Mouse (Mus musculus): ENCODE measurements around the gene Ucp3.
A peak's percentile ranks its signal among the peaks of the same experiment; 100 is the strongest.
"Not testable (repeated sequence)": the region's sequence is repeated elsewhere in the genome, so short reads cannot be mapped to it uniquely, and the experiment has no call there.

Ucp3 gene

GRCm38 (mm10) chr7:100473846-100474454 lies 1.2 kb downstream of the Ucp3 start:
- no peak for DNase-seq (ENCODE audit: low read depth)

DNA sequence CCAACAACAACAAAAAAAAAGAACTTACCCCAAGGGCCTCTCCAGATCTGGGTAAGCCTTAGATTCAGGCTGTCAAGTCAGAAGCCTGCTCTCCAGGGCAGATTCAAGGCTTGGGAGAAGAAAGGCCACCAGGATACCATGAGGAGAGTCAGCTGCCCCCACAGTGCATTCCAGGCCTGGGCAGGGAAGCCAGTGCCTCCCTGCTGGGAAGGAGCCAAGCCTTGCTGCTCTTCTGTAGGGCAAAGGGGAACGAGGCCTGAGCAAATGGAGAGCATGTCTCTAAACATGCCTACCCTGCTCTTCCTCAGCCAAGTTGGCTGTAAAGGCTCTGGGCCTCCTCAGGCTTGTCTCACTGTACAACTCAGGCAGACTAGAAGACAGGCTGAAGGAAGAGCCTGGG lies 1.9 kb downstream of the Ucp3 start:
- peak; percentile 42 for DNase-seq (ENCODE audit: low read depth)

GRCm38 (mm10) chr7:100479100-100479822 lies 6.5 kb downstream of the Ucp3 start:
- no peak for DNase-seq (ENCODE audit: low read depth)

GRCm38 (mm10) chr7:100479823-100480164 lies 7.0 kb downstream of the Ucp3 start:
- no peak for DNase-seq (ENCODE audit: low read depth)

DNA sequence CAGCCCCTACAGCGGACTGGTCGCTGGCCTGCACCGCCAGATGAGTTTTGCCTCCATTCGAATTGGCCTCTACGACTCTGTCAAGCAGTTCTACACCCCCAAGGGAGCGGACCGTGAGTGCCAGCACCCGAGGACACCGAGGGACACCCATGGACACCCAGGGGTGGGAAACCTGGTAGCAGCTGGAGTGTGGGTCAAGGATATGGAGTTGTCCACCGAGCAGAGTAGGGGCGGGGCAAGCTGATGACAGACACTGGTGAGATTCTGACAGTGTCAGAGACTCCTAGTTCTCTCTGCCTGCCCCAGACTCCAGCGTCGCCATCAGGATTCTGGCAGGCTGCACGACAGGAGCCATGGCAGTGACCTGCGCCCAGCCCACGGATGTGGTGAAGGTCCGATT lies 7.4 kb downstream of the Ucp3 start:
- DNase-seq (ENCODE audit: low read depth): no peak

DNA sequence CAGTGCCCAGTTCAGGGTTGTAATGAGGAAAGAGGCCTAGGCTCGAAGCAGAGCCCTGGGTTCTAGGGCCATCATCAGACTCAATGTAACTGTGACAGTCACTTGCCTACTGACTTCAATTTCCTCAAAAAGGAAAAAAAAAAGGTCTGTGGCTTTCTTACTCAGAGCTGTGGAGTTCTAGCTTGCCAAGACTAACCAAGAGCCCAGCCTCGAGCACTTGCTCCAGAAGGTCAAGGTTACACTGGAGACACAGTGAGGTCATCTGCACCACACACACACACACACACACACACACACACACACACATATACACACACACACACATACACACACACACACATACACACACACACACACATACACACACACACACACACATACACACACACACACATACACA lies 9.3 kb downstream of the Ucp3 start:
- not testable (repeated sequence) for DNase-seq (ENCODE audit: low read depth)

- DNase-seq (ENCODE audit: low read depth): peak; percentile 84
These were observed 11.7 kb downstream of the Ucp3 start for GRCm38 (mm10) chr7:100484493-100484892.

GRCm38 (mm10) chr7:100487301-100487700 lies 14.5 kb downstream of the Ucp3 start:
- no peak for DNase-seq (ENCODE audit: low read depth)

DNA sequence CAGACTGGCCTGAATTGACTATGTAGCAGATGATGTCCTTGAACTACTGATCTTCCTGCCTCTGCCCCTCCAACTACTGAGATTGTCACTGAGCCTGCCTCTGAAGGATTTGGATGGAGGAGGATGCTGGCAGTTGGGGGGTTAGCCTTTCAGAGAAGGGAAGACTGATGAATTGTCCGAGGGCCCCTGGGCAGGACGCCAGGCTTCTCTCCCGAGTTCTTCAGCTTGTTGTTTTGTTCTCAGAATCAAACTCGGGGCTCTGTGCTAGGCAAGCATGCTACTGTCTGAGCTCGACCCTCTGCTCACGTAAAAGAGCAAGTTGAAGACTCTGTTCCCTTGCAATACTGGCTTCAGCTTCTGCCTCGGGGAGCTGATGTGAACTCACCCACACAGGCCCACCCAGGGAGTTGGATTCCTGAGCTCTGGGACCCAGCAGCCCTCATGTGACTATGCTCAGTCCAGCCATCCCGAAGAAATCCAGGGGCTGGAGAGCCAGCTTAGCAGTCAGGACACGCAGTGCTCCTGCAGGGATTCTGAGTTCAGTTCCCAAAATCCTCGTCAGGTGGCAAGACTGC lies 15.8 kb downstream of the Ucp3 start:
- no peak for DNase-seq (ENCODE audit: low read depth)

GRCm38 (mm10) chr7:100492391-100493116 lies 19.8 kb downstream of the Ucp3 start:
- DNase-seq (ENCODE audit: low read depth): no peak

GRCm38 (mm10) chr7:100493117-100493483 lies 20.3 kb downstream of the Ucp3 start, which contains the start of gene Ucp2:
TSS of gene Ucp2 (plus strand) at chr7:100493337.
- DNase-seq (ENCODE audit: low read depth): no peak

GRCm38 (mm10) chr7:100493484-100494414 lies 21.0 kb downstream of the Ucp3 start:
- DNase-seq (ENCODE audit: low read depth): no peak

- no peak for DNase-seq (ENCODE audit: low read depth)
These were observed 21.6 kb downstream of the Ucp3 start for GRCm38 (mm10) chr7:100494415-100494831.

DNA sequence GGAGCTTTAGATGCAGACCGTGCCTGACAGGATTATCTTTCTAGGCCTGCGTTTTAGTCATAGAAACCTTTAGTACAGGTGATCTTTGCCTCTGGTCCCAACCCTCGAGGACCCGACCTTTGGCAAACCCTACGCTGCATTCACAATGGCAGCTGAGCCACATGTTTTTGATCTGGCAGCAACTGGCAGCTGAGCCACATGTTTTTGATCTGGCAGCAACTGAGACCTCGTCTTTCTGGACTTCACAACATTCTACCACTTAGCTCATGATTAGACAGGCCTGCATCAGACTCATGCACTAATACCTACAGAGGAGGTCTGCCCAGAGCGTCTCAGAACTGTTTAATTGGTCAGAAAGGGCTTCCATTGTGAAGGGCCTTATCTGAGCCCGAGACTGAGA lies 22.3 kb downstream of the Ucp3 start:
- DNase-seq (ENCODE audit: low read depth): no peak

DNA sequence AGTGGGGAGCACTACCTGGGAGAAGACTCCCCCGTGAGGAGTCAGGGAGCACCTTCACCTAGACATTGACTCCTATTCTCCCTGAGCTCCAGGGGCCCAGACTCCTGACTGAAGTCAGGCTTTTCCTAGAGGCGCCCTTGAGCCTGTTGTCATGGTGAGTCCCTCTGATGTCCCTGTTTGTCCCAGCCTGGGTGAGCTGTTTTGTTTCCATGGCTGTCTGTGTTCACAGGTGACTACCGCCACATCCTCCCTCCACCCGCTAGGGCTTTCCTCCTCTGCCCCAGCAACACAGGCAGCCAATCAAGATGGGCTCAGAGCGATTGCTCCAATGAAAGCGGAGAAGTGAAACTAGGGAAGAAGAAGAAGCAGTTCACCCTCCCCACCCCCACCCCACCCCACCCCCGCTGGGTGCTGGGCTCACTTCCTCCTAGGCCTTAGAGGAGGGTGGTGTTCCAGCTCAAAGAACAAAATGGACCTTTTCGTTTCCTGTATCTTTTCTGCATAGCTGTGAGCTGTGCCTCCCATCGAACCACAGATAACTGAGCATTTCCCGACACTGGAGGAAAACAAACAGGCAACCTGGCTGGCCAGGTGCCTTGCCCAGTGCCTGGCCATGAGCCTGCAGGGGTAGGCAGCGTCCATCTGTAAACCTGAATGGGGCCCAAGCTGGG lies 22.9 kb downstream of the Ucp3 start:
- no peak for DNase-seq (ENCODE audit: low read depth)

DNA sequence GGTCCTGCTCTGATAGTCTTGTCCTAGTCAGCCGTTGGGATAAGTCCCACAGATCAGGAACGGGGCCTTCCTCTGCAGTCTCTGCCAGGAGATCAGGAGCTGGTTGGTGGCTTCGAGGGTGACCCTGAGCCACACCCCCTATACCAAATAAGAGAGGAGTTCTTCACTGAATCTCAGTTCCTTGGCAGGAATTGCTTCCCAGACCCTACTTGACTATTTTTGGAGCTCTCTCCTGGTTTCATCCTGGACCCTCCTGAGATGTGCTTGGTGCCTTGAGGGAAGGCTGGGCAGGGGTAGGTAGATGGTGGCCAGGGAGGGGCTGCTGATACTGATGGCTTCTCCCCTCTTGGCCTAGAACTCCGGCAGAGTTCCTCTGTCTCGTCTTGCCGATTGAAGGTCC lies 23.6 kb downstream of the Ucp3 start:
- DNase-seq (ENCODE audit: low read depth): no peak

DNA sequence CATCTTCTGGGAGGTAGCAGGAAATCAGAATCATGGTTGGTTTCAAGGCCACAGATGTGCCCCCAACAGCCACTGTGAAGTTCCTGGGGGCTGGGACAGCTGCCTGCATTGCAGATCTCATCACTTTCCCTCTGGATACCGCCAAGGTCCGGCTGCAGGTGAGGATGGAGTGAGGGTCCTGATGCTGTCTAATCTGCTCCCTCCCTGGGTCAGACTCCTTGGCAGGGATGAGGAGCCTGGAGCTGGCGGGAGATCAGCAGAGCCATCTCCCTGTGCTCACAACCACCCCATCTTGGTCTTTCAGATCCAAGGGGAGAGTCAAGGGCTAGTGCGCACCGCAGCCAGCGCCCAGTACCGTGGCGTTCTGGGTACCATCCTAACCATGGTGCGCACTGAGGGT lies 24.0 kb downstream of the Ucp3 start:
- no peak for DNase-seq (ENCODE audit: low read depth)

DNA sequence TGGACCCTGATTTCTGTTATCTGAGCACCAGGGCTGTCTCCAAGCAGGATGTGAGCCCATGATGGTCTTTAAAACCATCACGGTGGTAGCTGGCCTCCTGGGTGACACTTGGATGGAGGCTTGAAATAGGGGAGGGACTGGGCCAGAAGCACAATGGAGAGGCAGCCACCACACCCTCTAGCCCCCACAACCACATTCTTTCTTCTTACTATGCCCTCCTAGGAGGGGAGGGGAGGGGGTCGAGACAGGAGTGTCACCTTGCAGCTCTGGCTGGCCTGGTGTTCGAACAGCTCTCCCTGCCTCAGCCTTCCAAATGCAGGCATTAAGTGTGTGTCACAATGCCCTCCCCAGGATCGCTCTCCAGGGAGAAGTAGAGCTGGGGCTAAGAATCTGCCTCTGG lies 24.6 kb downstream of the Ucp3 start:
- no peak for DNase-seq (ENCODE audit: low read depth)

DNA sequence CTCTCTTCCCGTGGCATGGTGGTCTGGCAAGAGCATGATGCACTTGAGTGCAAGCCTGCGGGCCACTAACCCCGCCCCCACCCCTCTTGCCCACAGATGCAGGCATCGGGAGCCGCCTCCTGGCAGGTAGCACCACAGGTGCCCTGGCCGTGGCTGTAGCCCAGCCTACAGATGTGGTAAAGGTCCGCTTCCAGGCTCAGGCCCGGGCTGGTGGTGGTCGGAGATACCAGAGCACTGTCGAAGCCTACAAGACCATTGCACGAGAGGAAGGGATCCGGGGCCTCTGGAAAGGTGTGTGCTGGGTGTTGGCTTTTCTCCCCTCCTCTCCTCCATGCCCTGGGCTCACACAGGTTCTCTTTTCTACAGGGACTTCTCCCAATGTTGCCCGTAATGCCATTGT lies 25.2 kb downstream of the Ucp3 start:
- DNase-seq (ENCODE audit: low read depth): no peak

- no peak for DNase-seq (ENCODE audit: low read depth)
These were observed 26.7 kb downstream of the Ucp3 start for GRCm38 (mm10) chr7:100499465-100499864.

GRCm38 (mm10) chr7:100500276-100500977 lies 27.6 kb downstream of the Ucp3 start:
- no peak for DNase-seq (ENCODE audit: low read depth)

Measured in fibroblast of lung, adult 2 months (primary cell).